Mouse (Mus musculus) T-helper 17 cell (primary cell): ENCODE results near the gene Nrl.

ENCODE experiments used
- in situ Hi-C, 2 experiments: fragments of 300-600 bp; cut with MboI, MseI; formaldehyde crosslinking; loops; 1 replicate in 1 of 2; 2 replicates in 1 of 2; pipeline ENCODE4 v1.15.1; 2025; ENCODE audit warnings: high pct_unique_total_duplicates in 2 of 2

Gene Nrl

DNA sequence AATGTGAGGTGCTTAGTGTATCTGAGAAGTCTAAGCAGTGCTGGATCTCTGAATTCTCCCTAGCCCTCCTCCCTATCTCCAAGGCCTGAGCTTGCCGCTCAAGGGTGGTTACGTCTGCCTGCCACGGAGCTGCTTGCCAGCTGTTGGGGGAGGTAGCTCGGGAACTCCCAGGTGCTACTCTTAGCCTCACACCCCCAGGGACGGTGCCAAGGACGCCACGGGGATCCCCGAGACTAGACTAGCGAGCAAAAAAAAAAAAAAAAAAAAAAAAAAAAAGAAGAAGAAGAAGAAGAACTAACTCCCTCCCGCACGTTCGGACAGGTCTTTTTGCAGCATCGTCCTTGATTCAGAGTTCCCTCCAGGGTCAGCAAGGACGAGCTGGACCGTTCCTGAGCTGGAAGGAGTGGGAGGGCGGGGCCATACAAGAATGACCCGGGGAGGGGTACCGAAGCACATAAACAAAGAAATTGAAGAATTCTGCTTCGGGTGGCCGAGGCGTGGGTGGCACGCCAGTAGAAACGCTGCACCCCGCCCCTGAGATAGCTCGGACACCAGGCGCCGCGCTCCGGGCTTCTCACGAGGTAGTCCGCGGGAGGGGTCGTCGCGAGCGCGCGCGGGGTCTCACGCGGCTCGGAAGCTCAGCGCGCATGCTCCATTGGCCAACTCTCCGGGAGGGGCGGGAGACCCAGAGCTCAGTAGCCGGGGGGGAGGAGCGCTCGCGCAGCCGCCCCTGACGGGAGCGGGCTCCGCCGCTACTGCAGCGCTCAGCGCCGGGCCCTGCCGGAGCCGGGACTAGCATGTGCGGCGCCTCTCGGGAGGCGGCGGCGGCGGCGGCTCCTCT is 34.2 kb downstream of the Nrl start, which contains the start of gene Carmil3:
Gene Carmil3 (plus strand): TSS at position 291 of the 841 bp plus-strand sequence.
- in situ Hi-C loops, result no loop called here

DNA sequence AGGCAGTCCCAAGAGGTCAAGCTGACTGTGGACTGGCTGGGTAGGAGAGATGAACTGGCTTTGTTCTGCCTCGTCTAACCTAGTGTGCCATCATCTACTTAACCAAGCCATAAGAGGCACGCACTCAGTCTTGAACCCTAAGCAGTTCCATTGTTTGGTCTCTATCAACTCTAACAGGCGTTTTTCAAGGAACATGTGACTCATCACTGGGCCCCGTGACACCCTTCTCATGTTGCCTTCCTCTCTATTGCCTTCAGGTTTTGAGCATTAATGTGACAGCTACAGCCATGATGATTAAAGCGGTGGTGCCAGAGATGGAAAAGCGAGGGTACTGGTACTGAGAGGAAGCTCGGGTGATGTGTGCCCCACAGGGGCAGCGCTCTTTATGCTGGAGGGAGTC is 37.9 kb downstream of the Nrl start:
- in situ Hi-C loops, result no loop called here

DNA sequence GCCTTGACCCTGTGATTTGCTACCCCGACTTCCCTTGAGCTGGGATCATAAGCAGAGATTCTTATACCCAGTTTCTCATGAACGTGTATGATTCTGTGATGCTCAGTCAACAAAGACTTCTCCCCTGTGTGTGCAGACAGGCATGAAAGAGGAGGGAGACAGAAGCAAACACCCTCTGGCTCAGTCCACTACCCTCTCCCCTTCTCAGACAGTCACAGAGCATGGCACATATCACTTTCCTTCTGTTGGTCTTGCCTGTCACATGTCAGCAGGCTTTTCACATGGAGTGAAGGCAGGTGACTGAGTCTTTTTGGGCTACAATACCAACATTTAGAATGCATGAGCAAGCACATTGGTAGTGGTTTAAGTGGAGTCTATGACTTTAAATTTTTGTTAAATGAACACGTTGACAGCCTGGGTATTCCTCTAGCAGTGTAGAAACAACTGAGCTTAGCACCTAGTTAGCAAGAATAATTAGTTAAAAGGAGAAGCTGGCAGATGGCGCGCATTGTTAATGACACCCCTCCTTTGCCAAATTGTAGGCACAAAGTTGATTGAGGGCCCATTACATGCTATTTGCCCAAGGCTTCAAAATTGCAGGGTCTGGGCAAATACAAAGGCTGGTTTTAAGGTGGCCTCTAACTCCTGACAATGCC is 40.2 kb downstream of the Nrl start:
- in situ Hi-C loops, result no loop called here

DNA sequence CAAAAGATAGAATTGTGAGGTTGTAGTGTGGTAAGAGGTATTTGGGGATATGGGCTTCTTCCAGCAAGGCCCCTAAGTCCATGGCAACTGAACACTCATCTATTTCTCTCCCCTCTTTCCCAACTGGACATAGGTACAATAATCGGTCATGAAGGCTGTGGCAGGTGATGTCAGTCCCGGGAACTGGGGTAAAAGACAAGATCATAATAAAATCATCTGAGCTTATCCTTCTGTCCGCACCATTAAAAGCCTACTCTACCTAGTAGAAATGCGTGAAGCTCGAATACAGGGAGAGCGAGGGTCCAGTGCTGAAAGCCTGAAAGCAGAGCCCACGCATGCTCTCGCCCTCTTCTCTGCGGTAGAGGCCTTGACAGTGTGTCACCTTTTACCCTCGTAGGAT is 45.2 kb downstream of the Nrl start:
- in situ Hi-C loops, result no loop called here

DNA sequence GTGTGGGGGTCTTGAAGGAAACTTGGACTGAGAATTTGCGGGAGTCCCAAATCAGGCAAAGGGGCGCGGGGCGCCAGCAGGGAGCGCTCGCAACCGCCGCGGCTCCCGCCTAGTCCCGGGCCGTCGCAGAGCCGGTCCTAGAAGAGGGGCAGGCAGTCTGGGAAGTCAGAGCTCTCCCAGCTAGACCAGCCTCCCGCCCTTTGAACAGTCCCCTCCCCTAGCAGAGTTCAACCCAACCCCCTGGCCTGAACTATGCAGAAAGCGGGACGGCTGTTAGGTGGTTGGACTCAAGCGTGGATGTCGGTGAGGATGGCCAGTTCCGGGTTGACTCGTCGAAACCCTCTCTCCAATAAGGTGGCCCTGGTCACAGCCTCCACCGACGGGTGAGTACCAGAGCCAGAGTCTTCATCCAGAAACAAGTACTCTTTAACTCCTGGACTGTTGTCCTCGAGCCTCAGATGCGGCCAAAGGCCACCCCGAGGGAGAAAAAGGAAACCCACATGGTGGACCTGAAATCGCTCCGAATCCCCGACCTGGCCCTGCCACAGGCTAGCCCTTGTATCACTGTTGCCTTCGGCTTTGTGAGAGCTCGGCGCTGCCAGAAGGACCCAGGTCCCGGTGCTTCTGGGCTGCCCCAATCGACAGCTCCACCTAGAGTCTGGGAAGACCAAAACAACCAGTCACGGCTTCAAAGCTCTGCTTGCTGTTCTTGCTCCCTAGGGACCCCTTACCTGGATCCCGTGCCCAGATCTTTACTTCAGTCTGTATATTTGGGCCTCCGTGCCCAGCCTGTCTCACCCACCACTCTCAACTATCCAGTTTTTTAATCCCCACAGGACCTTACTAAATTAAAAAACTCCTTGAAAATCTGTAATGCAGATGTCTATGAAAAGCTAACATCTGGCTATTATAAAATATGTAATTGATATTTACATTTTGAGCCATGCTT is 45.9 kb downstream of the Nrl start, which contains the start of gene Dhrs4:
Gene Dhrs4 (plus strand): TSS at position 108 of the 949 bp plus-strand sequence.
- in situ Hi-C loops, result no loop called here

DNA sequence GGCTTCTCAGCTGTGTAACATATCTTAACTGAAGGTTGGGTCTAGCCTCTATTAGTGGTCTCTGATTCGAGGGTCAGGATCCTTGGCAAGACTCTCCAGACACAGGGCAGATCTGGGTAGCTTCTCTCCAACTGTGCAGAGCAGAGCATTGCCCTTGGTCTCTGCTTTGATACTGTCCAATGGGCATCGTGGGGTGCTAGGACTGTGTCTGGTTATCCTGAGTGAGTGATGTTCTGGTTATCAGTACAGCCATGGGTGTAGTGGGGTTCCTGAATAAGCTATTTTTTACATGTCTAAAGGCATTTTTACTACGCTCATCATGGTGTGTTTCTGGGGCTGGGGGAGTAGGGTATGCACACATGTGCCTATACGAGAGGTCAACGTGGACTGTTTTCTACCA is 47.0 kb downstream of the Nrl start:
- in situ Hi-C loops, result no loop called here

DNA sequence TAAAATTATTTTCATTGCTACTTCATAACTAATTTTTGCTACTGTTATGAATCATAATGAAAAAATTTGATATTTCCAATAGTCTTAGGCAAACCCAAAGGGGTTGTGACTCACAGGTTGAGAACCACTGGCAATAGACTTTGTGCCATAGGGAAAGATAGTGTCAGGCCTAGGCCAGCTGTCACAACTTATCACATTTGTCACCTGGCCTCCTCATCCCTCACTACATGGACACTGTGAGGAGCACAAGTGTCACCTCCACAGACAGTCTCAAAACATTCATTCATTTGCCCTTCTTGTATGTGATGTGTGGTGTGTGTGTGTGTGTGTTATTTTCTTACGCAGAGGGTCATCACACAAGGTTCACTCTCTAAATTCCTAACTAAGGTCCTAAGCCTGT is 47.4 kb downstream of the Nrl start:
- in situ Hi-C loops, result no loop called here

DNA sequence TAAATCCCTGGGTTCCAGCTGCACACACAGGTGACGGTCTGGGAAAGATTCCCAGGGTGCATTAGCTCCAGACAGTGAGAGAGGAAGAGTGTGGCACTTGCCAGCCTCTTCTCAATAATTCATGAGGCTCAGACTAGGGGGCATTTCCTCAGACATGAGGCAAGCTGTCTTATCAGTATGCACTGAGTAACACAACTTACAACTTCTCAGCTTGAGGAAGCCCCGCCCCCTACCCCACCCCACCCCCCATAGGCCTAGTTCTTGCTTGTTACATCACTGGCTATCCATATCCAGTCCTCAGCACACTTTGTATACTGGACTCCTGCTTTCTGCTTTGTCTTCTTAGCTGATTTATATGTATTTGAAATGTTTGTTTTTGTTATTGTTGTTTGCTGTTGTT is 49.1 kb downstream of the Nrl start:
- in situ Hi-C loops, result no loop called here

DNA sequence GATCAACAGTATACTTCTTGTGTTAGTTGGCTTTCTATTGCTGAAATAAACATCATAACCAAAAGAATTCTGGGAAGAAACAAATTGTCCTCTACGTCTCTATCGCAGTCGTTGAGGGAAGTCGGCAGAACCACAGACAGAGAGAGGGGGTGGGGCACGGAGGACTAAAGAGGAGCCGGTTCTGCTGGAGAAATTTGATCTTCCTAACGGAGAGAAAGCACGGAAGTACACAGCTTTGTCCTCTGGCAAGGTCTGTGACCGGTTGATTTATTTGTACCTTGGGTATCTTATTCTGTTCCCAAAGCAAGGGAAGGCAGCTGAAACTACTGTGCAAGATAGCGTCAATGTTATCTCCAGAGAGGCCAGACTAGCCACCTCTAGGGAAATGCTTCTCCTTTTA is 54.0 kb downstream of the Nrl start:
- in situ Hi-C loops, result no loop called here

DNA sequence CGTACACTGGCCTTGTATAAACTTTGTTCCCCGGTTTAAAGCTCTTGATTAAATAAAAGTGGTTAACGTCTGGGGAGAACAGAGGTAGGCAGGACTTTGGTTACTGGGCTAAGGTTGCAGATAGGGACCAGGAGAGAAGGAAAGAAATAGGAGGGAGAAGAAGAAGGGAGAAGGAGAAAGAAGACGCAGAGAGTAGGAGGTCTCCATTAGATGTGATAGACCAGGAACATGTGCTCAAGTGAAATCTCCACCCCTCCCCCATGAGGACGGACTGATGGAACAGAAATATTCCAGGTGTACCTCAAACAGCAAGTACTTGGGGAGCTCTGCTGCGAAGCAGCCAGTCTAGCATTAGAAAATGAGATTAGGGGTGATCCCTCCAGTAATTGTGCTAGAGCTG is 55.0 kb downstream of the Nrl start:
- in situ Hi-C loops, result no loop called here

DNA sequence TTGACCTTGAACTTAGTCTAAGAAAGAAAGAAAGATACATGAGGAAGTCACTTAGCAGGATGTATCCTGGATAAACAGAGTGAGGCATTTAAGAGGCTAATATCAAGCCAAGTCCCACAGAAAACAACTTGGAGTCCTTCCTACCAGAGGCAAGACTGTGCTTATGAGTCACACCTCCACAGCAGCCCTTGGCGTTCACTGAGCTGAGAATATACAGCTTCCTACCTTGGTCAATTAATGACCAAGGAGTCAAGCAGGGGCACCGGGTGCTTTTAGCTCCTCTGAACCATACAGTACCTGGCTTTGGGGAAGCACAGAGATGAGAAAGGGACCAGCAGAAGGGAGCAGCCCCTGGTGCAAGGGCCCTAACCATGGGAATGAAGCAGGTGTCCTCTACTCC is 55.7 kb downstream of the Nrl start:
- in situ Hi-C loops, result no loop called here
